Mouse (Mus musculus) embryonic fibroblast, embryonic 13.5 days (primary cell): ENCODE measurements around the gene Prdx2.

Experiments
- CTCF ChIP-seq: IDR thresholded peaks from 2 replicates; pipeline ENCODE4 v1.5.1; 2011; ENCODE audit warnings: mild to moderate bottlenecking, control low read depth, low read length, moderate library complexity, borderline replicate concordance; ENCODE audit not compliant: insufficient read depth
- POLR2A ChIP-seq: IDR thresholded peaks from 2 replicates; pipeline ENCODE4 v1.6.1; 2011; ENCODE audit warnings: low read depth, mild to moderate bottlenecking, control low read depth, low read length, moderate library complexity

DNA sequence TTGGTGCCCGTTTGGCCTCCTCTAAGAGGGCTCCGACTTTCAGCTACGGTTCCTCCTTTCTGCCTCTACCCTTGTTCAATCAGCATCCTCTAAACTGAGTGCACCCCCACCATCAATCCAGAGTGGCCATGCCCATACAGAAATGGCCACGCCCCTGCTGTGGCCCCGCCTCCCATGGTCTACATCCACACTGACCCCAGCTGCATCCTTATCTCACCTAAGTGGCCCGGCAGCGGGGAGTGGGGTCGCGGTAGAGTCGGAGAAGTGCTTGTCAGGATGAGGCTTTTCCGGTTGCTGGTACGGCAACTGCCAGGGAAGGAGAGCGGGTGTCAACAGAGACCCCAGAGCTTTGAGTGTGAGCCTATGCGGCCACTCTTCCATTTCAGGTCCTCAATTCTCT is 33.9 kb upstream of the Prdx2 start:
- no peak for TF ChIP-seq CTCF
- TF ChIP-seq POLR2A = no peak
